Mouse (Mus musculus): ENCODE measurements around the gene Serp2.

The Serp2 gene

GRCm38 (mm10) chr14:76497187-76497586, 59.5 kb downstream of the Serp2 start:
- DNase-seq (ENCODE audit: low spot score) = no peak

GRCm38 (mm10) chr14:76495022-76495421, 61.7 kb downstream of the Serp2 start:
- DNase-seq (ENCODE audit: low spot score) = no peak

- no peak for DNase-seq (ENCODE audit: low spot score)
These were observed 67.6 kb downstream of the Serp2 start for GRCm38 (mm10) chr14:76489128-76489527.

GRCm38 (mm10) chr14:76488101-76489044, 68.3 kb downstream of the Serp2 start:
- no peak for DNase-seq (ENCODE audit: low spot score)

DNA sequence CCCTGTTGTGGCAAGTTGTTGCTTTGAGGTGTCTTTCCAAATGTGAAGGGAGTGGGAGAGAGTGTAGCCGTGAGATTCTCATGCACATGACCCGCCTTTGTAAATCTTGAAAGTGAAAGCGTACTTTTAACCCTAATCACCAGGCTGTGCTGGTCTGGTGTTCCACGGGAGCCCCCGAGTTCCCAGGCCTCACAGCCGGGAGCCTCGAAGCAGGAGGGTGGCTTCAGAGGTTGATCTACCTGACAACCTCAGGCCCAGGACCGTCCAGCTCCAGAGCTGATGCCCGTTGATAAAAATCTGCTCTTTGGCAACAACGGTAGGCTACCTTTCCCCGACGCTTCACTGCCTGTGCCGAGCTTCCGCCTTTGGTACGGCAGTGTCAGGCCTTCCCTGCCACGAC, 69.1 kb downstream of the Serp2 start:
- no peak for DNase-seq (ENCODE audit: low spot score)

- DNase-seq (ENCODE audit: low spot score) = no peak
These were observed 73.0 kb downstream of the Serp2 start for GRCm38 (mm10) chr14:76483701-76484100.

Data from adipocyte (in vitro differentiated cells).